Mouse (Mus musculus) c-Kit-positive CD71-positive TER-119-positive erythroid progenitor cells, embryonic 14.5 days (primary cell): Measurements from ENCODE around the gene Mxi1.

Experiments
- DNase-seq: peaks from one replicate; pipeline ENCODE4 v3.0.0-alpha.2; 2013; ENCODE audit warnings: low spot score

Gene Mxi1

DNA sequence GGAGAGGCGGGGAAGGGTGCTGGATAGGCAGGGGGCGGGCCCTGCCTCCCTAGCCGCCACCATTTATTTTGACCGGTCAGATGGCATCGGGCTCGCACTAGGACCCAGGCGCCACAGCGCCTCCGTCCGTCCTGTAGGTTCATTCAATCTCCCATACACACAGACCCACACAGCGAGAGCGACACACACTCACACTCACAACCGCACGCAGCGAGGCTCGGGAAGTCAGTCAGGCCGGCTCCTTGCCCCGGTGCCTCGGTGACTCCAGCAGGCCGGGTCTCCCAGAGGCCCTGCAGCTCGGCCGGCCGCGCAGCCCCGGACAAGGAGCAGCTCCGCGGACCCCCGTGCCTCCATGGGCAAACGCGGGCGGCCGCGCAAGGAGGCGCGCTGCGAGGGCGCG lies at the start of gene Mxi1:
TSS of gene Mxi1 (plus strand) at position 171 of the 400 bp plus-strand sequence.
- peak; percentile 69 for DNase-seq

DNA sequence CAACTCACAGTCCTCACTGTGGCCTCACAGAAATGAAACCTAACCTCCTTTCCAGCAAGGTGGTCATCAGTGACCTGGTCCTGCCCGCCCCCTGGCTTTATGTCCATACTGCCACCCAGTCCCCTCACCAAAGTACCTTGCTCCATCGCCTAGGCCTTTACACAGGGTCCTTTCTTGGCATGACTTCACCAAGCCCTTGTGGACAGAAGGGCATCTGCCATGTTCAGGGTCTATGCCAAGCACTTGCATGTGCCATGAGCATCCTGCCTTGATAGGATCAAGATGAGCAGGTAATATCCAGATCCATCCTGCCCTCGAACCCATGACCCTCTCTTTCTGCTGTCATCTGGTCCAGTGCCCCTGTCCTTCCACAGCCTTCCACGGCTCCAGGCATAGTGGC lies 49.5 kb upstream of the Mxi1 start:
- no peak for DNase-seq

DNA sequence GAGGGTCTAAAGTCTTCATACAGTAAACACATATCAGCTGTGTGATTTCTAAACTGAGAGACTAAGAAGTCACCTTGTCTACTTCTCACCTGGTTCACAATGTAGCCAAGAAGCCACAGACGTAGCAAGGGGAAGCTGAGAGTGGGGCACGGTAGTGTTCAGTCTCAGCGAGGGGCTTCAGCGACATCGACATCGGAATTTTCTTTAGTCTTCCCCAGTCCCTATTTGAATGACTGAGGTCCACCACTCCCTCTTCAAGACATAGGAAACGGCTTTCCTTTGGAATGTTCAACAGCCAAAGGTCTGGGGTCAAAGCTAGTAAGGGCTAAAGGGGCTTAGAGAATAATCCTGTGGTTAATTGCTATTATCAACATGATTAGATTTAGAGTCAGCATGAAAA lies 48.3 kb upstream of the Mxi1 start:
- DNase-seq: no peak

DNA sequence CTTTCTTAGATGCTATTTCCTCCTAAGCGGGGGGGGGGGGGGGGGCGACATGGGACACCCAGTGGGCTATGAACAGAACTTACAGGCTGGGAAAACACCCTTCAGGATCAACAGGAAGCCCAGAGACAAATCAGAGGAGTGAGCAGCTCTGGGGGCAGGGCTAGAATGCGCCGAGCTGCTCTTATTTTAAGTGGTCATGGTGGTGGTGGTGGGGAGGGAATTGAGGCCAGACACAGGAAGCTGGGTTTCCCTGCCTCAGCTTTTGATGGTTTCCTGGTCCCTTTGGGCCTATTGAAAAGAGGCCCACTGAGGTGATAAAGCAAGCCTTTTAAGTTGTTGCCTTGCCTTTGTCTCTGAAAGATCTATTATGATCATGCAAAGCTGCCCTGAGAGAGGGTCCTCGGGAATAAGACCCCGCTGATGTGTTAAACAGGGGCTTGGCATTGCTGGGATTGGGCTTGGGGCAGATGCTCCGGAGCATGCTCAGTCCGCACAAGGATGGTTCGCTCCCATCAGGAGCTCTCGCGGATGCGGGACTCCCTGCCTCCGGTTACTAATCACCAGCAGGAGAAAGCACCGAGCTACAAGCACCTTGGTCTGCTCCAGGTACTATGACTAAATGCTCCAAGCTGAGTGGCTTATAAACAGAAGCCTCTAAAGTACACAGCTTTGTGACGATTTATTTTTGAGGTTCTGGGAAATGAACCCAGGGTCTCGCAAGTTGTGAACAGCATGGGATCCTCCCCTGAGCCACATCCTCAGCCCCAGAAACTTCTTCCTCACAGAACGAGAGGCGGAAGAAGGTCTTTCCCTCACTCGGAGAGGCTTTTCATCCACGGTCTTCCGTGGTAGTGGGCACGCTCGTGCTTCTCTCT lies 46.2 kb upstream of the Mxi1 start:
- no peak for DNase-seq

DNA sequence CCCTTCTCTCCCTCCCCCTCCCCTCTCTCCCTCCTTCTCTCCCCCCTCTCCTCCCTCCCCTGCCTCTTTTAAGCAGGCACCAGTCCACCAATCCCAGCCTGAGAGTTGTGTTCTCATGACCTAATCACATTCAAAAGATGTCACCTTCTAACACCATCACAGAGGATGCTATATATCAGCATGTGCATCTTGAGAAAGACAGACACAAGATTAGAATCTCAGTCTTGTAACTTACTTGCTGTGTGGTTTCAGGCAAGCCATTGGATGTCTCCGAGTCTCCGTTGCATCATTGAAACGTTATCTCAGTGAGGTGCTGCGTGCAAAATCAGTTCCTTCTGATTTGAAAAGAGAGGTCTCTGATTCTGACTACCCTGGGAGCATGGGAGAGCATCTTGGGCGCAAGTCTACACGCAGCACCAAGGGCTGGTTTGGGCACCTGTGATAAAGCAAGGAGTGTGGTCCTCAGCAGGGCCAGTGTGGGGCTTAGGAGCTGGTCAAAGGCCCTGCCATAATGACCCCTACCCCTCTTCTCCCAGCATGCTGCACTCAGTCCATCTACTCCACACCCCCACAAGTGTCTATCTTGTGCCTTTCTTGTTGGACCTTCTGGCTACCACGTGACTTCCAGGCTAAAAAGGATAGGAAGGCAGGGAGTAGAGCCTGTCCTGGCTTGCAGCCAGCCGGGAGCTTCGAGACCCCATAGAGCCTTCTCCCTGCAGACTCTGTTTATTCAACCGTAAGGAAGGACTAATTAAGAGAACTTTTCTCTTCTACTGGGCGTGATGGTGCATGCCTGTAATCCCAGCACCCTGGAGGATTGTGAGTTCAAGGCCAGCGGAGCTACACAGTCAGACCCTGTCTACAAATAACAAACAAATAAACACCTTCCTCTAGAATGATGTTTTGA lies 45.2 kb upstream of the Mxi1 start:
- no peak for DNase-seq

DNA sequence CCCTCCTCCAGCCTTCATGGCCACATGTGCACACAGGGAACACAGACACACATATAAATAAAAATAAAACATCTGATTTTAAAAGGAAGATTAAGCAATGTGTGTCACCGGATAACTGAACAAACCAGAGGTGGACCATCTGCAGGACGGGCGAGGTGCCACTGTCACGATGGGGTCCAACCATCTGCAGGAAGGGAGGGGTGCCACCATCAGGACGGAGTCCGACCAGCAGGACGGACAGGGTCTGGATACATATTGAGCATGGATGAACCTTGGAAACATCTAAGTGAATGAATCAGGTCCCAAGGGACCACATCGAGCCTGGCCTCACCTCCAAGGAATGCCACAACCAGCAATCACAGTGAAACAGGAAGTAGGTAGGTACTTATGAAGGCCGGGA lies 43.0 kb upstream of the Mxi1 start:
- DNase-seq: no peak

DNA sequence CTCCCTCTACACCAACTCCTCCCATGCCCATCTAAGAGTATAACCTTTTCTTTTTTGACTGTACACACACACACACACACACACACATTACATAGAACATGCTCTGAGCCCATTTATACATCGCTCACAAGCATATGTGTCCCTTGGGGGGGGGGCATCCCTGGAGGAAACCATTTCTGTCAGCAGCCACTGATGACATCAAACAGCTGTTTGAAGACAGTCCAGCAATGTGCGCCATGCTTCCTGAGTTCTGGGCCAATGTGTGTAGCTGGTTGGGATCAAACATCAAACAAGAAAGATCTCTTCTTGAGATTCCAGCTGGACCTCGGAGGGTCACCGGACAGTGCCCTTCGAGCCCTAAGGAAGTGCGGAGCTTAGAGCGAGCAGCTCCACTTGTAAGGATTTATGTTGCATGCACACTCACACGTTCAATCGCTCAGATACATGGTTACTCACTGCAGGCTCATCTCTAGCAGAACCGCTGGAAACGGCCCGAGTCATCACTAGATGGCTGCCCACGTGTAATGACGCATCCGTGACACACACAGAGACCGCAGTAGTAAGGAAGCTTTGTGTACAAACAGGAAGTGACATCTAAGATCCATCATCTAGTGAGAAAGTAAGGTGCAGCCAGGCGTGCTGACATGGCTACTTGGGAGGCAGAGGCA lies 37.1 kb upstream of the Mxi1 start:
- DNase-seq: no peak

DNA sequence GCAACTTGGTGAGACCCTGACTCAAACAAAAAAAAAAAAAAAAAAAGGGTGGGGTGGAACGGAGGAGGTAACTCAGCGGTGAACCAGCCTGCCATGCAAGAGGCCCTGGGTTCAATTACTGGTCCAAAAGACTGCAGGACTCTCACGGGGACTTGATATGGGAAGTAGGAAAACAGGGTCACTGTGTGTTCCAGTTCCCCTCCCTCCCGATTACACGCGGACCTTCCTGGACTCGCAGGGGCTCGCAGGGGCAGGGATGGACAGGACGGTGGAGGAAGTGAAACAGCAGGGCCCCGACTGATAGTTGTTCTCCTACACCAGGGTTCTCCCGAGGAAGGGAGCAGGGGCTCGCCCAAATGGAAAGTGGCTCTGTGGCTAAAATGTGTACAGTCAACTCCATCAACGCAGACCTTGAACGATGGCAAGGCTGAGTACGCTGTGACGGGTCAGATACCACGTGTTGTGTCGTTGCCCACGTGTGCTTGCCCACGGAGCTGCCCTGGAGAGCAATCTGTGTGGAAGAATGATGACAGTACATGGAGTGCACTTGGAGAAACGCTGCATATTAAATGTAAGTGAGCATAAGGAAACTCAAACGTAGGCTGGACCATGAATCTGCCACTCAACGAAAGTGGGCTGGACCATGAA lies 36.4 kb upstream of the Mxi1 start:
- DNase-seq: no peak

DNA sequence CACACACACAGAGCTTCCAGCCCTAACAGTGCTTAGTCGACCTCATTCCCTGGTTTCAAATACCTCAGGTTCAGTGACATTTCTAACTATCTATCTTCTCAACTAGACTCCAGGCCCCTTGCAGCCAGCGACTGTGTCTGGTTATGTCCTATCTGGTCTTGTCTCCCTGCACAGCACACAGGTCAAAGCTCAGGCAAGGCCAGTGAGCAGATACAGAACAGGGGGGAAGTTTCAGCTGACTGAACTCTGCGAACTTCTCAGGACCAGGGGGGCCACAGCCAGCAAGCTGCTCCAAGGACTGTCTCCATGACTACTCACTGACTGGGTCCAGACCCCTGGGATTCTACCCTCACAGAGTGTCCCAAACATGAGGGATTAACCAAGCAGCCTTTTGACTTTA lies 35.1 kb upstream of the Mxi1 start:
- DNase-seq: no peak

DNA sequence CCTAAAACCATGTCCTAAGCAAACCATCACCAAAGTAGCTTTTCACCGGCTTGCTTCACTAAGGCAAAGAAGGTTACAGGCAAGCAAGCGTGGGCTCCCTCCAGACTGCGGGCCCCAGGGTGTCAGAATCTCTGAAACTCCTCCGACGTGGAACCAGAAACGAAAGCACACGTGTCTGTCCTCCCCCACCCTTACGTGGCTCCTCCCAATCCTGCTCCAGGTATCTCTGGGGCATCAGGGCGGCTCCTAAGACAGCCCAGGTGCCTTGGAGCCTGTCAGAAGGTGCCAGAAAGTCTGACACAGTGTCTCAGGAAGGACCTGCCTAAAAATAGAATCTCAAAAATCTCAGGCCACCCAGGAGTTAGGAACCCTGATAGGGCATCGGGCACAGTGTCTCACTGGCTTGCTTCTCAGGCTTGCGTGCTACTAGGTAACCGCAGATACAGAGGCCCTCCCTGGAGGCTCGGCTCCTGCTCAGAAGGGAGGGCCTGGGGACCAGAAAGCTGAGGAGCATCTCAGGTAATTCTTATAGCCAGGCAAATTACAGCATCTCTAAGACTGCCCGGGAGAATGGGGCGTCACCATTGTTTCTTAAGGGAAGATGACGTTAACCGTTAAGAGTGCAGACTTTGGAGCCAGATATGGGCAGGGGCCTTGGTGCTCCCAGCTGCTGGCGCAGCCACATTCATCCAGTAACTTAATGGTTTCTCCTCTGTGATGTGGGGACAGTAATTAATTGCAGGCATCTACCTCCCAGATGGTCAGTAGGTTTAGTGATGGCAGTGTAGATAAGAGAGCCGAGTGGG lies 33.2 kb upstream of the Mxi1 start:
- DNase-seq: no peak

DNA sequence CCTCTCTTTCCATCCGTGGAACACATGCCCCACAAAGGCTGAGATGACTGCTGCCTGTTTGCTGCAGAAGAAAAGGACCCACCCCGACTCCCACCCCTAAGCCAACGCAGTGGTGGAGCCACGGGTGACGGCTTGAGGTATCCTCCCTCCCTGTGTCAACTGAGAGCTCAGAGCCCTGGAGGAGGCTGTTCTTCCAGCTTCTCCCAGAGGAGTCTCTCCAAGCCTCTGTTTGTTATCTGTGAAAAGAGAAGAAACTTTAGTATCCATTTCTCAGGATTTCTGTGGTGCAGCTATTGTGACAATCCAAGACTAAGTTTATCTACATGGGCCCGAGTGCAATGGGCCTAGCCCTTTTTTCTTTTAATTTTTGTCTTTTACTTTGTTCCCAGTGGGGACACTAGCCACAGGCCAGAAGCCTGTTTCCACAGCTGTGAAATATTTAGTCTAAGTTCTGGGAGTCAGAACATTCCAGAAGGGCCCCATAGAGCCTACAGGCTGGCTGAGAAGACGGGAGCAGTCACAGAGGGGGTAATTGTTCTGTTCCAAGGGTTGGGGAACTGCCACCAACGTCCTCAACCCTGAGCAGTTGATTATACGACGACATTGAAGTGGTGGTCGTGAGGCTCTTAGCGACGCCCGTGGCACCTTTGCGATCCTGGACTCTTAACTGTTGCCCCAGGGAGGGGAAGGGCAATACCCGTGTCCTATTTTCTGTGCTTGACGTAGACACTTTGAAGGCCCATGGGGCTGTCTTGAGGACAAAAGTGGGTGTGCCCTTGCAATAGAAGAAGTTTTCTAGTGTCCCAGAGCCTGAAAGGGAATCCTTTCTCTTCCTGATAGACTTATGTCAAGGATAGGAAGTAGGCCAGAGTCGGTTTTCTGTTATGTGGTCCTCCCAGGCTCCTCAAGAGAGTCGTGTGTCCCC lies 31.6 kb upstream of the Mxi1 start:
- DNase-seq: no peak

DNA sequence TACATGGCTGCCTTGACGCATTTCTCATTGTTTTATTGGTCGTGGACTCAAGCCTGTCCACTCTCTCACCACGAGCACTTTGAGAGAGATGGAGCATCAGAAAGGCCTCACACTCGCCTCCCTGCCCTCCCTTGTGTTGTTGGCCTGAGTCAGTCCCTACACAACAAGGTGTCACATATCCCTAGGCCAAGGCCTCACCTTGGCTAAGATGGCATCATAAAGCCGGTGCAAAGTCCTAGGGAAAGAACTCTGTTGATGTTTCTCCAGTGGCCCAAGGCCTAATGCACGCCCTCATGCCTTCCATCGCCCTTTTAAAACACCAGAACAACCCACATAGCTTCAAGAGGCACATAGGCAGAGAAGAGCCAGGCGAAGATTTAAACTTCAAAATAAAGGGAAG lies 30.1 kb upstream of the Mxi1 start:
- no peak for DNase-seq

DNA sequence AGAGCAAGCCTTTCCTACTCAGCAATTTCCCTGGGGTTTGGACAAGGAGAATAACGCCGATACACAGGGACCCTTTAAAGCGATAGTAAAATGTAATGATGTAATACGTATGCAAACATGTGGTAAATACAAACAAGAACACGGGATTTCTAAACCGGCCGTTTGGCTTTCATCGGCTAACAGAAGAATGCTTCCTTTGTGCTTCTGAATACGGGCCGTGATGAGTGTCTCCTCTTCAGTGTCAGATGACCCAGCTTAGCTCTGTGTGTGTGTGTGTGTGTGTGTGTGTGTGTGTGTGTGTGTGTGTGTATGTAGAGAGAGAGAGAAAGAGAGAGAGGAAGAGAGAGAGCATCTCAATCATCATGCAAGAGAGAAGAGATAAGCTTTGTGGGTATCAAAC lies 27.7 kb upstream of the Mxi1 start:
- no peak for DNase-seq

DNA sequence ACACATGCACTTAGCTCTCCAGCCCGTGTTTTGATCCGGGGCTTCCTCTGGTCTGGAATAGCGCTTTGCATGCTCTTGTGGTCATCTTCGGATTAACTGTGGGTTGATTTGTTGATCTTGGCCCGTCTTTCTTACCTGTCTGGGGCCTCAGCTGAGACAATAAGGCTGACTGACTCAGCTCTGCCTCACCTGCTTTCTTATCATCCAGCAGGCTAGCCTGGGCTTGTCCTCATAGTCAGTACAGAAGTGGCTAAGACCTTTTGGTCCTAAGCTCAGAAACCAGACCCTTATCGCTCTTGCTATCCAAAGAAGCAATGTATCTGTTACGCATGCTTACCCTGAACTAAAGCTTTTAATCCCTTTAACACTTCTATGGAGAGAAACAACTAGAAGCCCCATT lies 26.6 kb upstream of the Mxi1 start:
- no peak for DNase-seq

DNA sequence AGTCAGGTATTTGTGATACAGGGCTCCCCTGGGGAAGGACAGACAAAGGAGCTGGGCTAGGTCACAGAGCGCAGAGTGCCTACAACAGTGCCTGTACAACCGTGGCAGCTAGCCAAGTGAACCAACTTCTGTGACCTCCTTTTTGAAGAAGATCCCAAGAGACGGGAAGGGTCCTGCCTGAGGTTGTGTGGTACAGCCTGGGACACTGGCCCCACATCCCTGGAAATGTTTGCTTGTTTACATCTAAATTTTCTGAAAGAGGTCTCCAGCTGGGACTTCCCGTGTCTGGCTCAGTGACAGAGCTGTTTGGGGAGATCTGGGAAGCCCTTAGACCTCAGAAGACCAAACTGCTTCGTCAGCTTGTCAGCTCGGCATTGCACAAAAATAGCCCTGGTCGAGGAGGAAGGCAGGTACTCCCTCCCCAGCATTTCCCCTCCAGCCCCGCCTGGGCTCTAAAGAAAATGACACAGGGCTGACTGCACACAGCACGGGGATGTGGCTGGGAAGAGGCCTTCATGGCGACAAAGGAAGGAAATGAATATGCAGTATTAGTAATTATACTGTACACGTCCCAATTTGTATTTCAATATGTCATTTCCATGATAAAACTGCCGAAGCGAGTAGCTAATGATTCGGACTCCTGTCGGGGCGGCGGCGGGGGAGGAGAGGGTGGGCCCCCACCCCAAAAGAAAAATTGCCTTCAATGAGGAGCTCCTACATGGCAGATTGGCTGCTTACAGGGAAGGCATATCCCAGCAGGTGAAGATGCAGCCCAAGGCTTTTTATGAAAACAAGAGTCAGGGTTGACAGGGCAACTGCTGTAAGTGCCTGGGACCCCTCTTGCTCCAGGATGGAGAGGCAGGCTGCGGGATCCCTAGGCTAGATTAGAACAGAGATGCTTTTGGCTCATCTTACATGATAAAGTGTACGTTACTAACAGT lies 25.8 kb upstream of the Mxi1 start:
- no peak for DNase-seq

DNA sequence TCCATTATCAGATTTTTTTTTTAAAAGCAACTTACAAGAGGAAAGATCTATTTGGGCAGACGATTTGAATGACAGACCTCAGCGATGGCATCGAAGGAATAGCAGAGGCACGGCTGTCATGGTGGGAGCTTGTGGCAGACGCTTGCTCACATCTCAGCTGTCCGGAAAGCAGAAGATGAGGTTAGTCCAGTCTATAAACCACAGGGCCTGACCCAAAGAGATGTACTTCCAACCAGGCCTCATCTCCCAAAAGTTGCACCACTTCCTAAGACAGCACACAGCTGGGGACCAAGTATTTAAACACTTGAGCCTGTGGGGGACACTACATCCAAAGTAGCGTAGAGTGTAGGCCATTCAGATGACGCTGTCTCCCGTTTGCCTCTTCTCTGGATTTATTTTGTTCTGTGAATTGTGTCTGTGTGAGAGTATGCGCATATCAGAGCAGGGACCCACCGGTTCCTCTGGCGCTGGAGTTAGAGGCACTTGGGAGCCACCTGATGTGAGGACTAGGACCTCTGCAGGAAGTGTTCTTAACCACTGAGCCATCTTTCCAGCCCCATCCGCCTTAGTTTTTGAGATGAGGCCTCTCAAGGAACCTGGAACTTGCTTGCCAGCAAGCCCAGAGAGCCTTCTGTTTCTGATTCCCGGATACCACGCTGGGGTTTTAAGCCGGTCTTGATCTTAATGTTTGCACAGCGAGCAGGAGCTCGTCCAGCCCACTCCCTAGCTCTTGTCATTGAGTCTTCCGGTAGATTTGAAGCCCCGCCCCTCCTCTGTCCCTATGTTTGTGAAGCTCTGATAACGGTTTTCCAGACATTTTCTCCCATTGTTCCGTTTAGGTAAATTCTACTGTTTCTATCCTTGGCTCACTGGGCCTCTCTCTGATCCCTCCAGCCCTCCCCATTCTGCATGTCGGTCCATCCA lies 13.7 kb upstream of the Mxi1 start:
- no peak for DNase-seq

DNA sequence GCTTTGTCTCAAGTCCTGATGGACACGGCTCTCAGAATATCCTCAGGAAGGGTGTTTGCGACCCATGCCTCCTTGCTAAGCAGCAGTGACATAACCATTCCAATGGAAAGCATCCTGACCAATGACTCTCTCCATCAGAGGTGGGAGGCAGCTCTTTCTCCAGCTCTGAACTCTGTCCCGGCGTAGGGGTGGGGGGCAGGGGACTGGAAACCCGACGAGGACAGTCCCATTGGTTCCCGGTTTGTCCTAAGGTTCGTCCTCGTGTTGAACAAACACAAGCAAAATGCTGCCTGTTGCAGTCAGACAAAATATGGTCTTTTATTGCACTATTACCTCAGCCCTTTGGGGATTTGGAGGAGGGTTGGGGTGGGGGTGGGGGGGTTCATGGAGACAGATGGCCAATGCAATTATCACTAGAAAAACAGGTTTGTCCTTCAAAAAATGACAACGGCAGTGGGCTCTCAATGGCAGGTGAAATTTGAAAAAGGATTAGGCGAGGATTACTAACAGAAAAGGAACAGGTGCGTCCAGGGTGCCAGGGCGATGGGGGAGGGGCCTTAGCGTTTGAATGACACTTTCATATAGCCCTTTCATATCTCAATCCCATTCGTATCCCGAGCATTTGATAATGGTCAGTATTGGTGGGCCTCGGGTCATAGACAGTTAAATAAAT lies 11.0 kb upstream of the Mxi1 start:
- no peak for DNase-seq
